Mouse (Mus musculus): ENCODE measurements around the gene Mvd. TPM values are rescaled to one million over a fixed set of nuclear protein-coding genes. Genes with fewer than 3 reads are reported as not detected.

Mvd gene
- polyA plus RNA-seq (2012; rRNA removed) = 59.0 and 70.3 TPM in 2 replicates

DNA sequence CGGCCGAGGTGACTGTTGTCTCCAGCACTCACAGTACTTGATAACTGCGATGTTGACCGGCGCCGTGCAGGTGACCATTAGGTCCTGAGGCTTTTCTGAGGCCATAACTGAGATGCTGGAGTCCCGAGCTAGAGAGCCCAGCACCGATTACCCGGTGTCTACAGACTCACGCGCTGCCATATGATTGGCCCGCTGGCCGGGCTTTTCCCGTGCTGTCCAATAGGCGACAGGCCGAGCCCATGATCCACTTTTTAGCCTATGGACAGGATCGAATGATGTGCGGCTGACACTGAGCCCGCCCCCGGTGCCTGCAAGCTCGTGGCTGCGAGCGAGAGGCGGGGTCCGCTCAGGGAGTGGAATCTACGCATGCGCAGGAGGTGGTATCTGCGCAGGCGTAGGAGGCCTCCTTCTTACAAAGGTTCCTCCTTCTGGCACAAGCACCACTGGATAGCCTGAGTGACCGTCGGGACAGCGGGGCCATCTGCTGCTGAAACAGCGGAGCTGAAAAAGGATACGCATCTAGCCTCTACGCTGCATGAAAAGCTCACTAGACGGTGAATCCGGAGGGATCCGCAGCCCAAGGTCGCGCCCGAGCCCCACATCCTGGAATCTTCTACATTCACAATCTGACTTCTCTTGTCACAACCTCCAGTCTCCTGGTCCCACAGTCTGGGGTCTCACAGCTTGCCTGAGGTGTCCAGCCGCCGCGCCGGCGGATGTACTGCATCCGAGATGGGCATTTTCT lies at the start of gene Mvd:
Mvd (minus strand) TSS at position 161 of the 745 bp plus-strand sequence.

GRCm38 (mm10) chr8:122475580-122476320 lies 32.5 kb upstream of the Mvd start, which contains the start of the genes Rnf166 and Ctu2:
Gene Rnf166, minus strand, starts transcription at chr8:122476064.
Gene Ctu2, plus strand, starts transcription at chr8:122476143.

DNA sequence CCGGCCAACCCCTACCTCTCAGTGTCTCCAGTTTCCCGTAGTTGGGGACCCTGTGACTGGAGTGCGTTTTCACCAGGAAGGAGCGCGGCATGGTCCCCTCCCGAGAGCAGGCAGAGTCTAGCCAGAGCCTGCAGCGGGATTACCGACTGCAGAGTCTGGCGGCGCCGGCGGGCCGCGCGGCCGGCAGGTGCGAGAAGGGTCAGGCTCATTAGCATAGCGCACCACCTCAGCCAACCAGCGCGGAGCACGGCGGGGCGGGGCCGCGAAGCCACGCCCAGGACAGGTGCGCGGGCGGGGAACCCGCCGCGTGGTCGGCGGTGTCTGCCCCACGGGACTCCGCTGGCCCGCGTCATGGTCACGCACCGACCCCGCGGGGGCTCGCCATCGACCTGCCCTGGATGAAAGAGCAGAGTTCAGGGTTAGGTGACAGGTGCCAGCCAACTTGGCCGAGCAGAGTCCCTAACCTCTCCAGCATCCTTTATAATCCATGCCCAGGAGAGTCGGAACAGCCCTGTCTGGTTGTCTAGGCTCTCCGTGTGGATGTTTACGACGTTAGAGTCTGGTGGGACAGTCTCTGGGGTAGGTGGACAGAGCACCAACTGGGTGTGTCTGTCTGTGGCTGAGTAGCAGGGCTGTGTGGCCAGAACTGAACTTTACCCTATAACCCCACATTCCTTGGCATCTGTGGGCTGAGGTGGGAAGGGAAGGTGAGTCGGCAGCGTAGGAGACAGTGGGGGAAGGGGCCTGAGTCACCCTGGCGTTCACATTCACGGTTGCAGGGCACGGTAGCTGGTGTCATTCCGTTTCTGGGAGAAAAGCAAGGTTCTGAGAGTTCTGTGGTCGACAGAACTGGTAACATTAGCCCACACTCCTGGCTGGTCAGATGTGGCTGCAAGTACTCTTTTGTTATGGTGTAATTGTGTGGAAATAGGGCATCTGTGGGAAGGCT lies 17.6 kb upstream of the Mvd start, which contains the start of gene Snai3:
Snai3 (minus strand) TSS at position 210 of the 949 bp plus-strand sequence.

DNA sequence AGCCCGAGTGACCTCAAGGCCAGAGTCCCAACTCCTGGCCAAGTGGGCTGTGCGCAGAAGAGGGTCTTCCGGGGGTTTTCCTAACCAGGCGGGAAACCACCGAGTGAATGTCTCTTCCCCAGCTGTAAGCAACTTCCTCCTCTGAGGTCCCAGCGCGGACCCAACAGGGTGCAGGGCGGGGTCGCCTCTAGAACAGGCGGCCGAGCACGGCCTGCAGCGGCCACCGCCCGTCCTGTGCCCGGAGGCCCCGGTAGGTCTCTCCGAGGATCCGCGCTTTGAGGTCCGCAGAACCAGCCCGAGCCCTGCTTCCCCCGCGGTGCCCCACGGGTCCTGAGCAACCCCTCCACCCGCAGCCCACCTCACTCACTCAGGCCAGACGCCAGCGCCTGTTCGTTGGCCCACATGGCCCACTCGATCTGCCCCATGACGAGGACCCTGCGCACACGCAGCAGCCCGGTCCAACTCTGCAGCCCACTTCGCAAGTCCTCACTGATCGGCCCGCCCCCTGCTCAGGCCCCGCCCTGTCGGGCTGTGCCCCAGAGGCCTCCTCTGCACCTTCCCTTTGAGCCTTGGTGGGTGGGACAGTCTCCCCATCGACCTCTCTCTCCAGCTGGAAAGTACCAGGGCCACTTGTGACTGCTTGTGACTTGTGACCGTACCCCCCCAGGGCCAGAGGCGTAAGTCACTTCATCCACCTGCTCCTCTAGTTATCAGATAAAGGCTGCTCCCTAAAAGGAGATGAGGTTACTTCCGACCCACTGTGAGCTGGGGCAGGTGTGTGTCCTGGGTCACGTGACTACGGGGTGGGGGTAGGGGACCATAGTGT lies 10.6 kb downstream of the Mvd start, which contains the start of gene Cyba:
Cyba (minus strand) TSS at position 488 of the 826 bp plus-strand sequence.

GRCm38 (mm10) chr8:122421376-122422070 lies 21.7 kb downstream of the Mvd start, which contains the start of gene Il17c:
Gene Il17c, plus strand, starts transcription at chr8:122422020.

Other genes starting within 250 kb of the Mvd start
- 14.5 and 15.9 TPM in 2 replicates for gene Zfpm1, start 161.3 kb downstream of the Mvd start, polyA plus RNA-seq (2012; rRNA removed)
- gene Trhr2, start 82.7 kb downstream of the Mvd start, polyA plus RNA-seq (2012; rRNA removed) = not detected in 2 replicates
- 33.2 and 40.0 TPM in 2 replicates for gene Zc3h18, start 66.8 kb downstream of the Mvd start, polyA plus RNA-seq (2012; rRNA removed)
- 0.17 and 1.0 TPM in 2 replicates for gene Il17c, start 21.4 kb downstream of the Mvd start, polyA plus RNA-seq (2012; rRNA removed)
- 329 and 330 TPM in 2 replicates for gene Cyba, start 10.5 kb downstream of the Mvd start, polyA plus RNA-seq (2012; rRNA removed)
- gene Snai3, start 17.3 kb upstream of the Mvd start, polyA plus RNA-seq (2012; rRNA removed) = 1.2 and 2.7 TPM in 2 replicates
- 68.6 and 71.3 TPM in 2 replicates for gene Rnf166, start 32.6 kb upstream of the Mvd start, polyA plus RNA-seq (2012; rRNA removed)
- gene Ctu2, start 32.7 kb upstream of the Mvd start, polyA plus RNA-seq (2012; rRNA removed) = 27.5 and 28.8 TPM in 2 replicates
- gene Piezo1, start 107.9 kb upstream of the Mvd start, polyA plus RNA-seq (2012; rRNA removed) = 70.0 and 95.6 TPM in 2 replicates
- gene Cdt1, start 124.6 kb upstream of the Mvd start, polyA plus RNA-seq (2012; rRNA removed) = 29.3 and 35.4 TPM in 2 replicates
- 277 TPM in 2 replicates for gene Aprt, start 133.5 kb upstream of the Mvd start, polyA plus RNA-seq (2012; rRNA removed)
- 23.6 and 24.8 TPM in 2 replicates for gene Galns, start 168.0 kb upstream of the Mvd start, polyA plus RNA-seq (2012; rRNA removed)
- gene Trappc2l, start 168.2 kb upstream of the Mvd start, polyA plus RNA-seq (2012; rRNA removed) = 169 and 220 TPM in 2 replicates
- gene Pabpn1l, start 179.3 kb upstream of the Mvd start, polyA plus RNA-seq (2012; rRNA removed) = not detected in 2 replicates

Measured in colon, adult 2 months (tissue).